Mouse (Mus musculus): ENCODE results near the gene Slc47a2. TPM values are rescaled to one million over a fixed set of nuclear protein-coding genes. Genes with fewer than 3 reads are reported as not detected.

Slc47a2 gene
- polyA plus RNA-seq (2012; rRNA removed; ENCODE audit: low replicate concordance) = 0.26 TPM in 1 of 2 replicates, not detected in the other

DNA sequence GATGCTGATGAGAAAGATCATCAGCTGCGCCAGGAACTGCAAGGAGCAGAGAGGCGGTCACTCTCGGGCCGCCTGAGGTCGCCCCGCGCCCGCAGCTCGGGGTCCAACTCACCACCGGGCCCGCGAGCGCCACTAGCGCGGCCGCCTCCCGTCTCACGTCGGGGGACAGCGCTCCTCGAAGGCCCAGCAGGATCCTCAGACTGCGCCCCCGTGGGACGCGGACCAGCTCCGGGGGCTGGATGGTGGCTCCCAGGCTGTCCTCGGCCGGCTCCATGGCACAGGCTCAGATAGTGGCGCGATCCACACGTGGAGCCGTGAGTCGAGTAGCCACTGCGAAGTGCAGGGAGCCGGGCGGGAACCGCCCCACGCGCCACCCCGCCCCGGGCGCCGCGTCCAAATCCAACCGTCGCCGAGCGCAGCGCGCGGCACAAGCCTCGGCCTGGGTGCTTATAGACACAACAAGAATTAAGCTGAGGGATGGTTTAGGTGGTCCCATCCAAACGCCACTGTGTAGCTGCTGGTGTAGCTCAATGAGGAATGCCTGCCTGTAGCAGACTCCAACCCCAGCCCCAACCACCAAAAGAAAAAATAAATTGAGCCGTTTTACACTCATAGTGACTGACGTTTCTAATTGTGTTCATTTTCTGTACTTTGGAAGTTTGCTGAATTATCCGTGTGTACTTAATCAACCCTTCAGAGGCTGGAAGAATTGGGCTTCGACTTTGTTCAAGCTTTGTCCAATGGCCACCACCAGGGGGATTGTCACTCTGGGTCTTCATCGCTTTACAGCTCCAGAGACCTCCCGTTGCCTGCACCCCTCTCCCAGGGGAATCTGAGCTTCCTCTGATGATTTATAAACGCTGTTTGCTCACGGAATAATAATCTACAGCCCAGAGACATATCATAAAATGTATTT, at the start of gene Slc47a2:
Gene Slc47a2, minus strand, starts transcription at position 356 of the 916 bp plus-strand sequence.

DNA sequence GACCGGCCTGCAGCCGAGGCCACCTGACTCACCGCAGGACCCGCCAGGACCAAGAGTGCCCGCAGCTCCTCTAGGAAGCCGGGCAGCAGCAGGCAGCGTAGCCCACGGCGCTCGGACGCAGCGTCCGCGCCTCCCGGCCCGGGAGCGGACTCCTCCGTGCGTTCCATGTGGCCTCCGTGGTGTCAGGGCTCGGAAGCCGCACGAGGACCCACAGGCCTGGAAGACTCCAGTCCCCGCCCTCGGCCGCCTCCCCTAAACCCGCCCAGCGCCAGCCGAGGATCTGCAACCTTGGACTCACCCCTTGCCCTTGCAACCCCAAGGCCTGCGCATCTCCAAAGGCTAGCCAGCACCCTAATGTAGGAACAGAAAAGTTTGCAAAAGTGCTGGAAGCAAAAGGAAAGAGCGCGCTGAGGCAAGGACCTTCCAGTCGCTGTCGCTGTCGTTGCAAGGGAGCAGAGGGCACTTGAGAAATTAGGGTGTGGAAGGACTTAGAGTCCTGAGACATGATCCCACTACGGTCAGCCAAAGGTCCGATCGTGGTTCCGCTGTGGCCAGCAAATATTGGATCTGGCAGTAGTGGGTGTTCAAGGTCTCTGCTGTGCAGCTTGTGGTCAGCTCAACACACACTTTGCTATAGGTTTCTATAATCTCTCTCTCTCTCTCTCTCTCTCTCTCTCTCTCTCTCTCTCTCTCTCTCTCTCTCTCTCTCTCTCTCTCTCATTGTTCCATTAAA, 35.4 kb upstream of the Slc47a2 start, which contains the start of gene Slc47a1:
Gene Slc47a1, minus strand, starts transcription at position 465 of the 733 bp plus-strand sequence.

GRCm38 (mm10) chr11:61266551-61267533, 75.8 kb downstream of the Slc47a2 start, which contains the start of gene Aldh3a2:
Aldh3a2 (minus strand) TSS chr11:61267464.

Other genes with a start within 250 kb of the Slc47a2 start
- gene Tnfrsf13b, start 216.1 kb downstream of the Slc47a2 start, polyA plus RNA-seq (2012; rRNA removed; ENCODE audit: low replicate concordance) = 17.3 and 17.7 TPM in 2 replicates
- gene Usp22, start 167.8 kb downstream of the Slc47a2 start, polyA plus RNA-seq (2012; rRNA removed; ENCODE audit: low replicate concordance) = 19.2 and 25.0 TPM in 2 replicates
- gene Aldh3a1, start 135.3 kb downstream of the Slc47a2 start, polyA plus RNA-seq (2012; rRNA removed; ENCODE audit: low replicate concordance) = 0.11 and 2.9 TPM in 2 replicates
- gene Aldh3a2, start 75.4 kb downstream of the Slc47a2 start, polyA plus RNA-seq (2012; rRNA removed; ENCODE audit: low replicate concordance) = 119 and 160 TPM in 2 replicates
- gene Slc47a1, start 35.5 kb upstream of the Slc47a2 start, polyA plus RNA-seq (2012; rRNA removed; ENCODE audit: low replicate concordance) = 9.7 and 31.9 TPM in 2 replicates
- 0.13 and 0.36 TPM in 2 replicates for gene Rnf112, start 111.3 kb upstream of the Slc47a2 start, polyA plus RNA-seq (2012; rRNA removed; ENCODE audit: low replicate concordance)
- 29.8 and 78.6 TPM in 2 replicates for gene Mfap4, start 142.6 kb upstream of the Slc47a2 start, polyA plus RNA-seq (2012; rRNA removed; ENCODE audit: low replicate concordance)
- gene Mapk7, start 151.5 kb upstream of the Slc47a2 start, polyA plus RNA-seq (2012; rRNA removed; ENCODE audit: low replicate concordance) = 14.8 and 17.8 TPM in 2 replicates
- 7.1 and 9.9 TPM in 2 replicates for gene B9d1, start 162.3 kb upstream of the Slc47a2 start, polyA plus RNA-seq (2012; rRNA removed; ENCODE audit: low replicate concordance)
- 6.9 and 7.0 TPM in 2 replicates for gene Epn2, start 236.8 kb upstream of the Slc47a2 start, polyA plus RNA-seq (2012; rRNA removed; ENCODE audit: low replicate concordance)

All from duodenum, adult 2 months (tissue).